Mouse (Mus musculus) cortical plate, adult 2 months (tissue): ENCODE data around the gene Bak1.

Source experiments
- CTCF ChIP-seq: fragments of 200-500 bp; IDR thresholded peaks from 2 replicates; pipeline ENCODE4 v1.5.1; 2011; ENCODE audit warnings: mild to moderate bottlenecking, control low read depth, low read length; ENCODE audit not compliant: insufficient read depth; ENCODE audit errors: extremely low read depth
- POLR2A ChIP-seq: fragments of 200-500 bp; IDR thresholded peaks from 2 replicates; pipeline ENCODE4 v1.6.1; 2011; ENCODE audit warnings: mild to moderate bottlenecking, low read length, control low read depth; ENCODE audit not compliant: insufficient read depth; ENCODE audit errors: extremely low read depth

DNA sequence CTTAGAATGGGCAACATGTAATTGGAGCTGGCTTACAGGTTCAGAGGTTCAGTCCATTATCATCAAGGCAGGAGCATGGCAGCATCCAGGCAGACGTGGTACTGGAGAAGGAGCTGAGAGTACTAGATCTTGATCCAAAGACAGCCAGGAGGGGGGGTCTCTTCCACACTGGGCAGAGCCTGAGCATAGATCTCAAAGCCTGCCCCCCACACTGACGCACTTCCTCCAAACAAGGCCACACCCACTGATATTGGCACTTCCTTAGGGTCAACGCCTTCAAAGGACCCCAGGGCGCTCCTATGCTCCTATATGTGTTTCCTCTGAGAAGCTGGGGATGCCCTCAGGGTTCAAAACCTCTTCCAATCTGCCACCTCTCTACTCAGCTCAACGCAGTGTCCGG lies 33.8 kb downstream of the Bak1 start:
- no peak for TF ChIP-seq CTCF
- TF ChIP-seq POLR2A, result no peak
